Mouse (Mus musculus) MEL (cell line): ENCODE measurements around the gene Sorcs1.

Source experiments
- BHLHE40 ChIP-seq: IDR thresholded peaks from 2 replicates; pipeline ENCODE4 v1.6.1; 2012; ENCODE audit warnings: low read depth, mild to moderate bottlenecking, inconsistent platforms, low read length, improper control_type of control experiment, borderline replicate concordance
- CTCF ChIP-seq, 3 experiments: IDR thresholded peaks in 2 of 3; conservative IDR thresholded peaks in 1 of 3; 2 replicates each; pipeline ENCODE4 v1.5.1; 2011 to 2012; ENCODE audit warnings: low read length in 3 of 3, low read depth in 2 of 3, mild to moderate bottlenecking in 2 of 3, improper control_type of control experiment in 1 of 3, inconsistent platforms in 1 of 3, mixed read lengths in 1 of 3, moderate library complexity in 1 of 3; ENCODE audit not compliant: control insufficient read depth in 1 of 3, insufficient read depth in 1 of 3, poor library complexity in 1 of 3, severe bottlenecking in 1 of 3
- EP300 ChIP-seq, 2 experiments: IDR thresholded peaks; 2 replicates each; pipeline ENCODE4 v1.6.1; 2011; ENCODE audit warnings: improper control_type of control experiment in 2 of 2, low read length in 2 of 2, low read depth in 1 of 2, mild to moderate bottlenecking in 1 of 2
- HCFC1 ChIP-seq: IDR thresholded peaks from 2 replicates; pipeline ENCODE4 v1.6.1; 2012; ENCODE audit warnings: low read depth, mild to moderate bottlenecking, inconsistent platforms, low read length, improper control_type of control experiment, moderate library complexity
- MAFK ChIP-seq: IDR thresholded peaks from 2 replicates; pipeline ENCODE4 v1.6.1; 2011; ENCODE audit warnings: low read depth, mild to moderate bottlenecking, low read length, improper control_type of control experiment, borderline replicate concordance
- POLR2A ChIP-seq, 2 experiments: IDR thresholded peaks; 2 replicates each; pipeline ENCODE4 v1.6.1; 2011 to 2012; ENCODE audit warnings: low read length in 2 of 2, mild to moderate bottlenecking in 2 of 2, control low read depth in 1 of 2, improper control_type of control experiment in 1 of 2, low read depth in 1 of 2, moderate library complexity in 1 of 2; ENCODE audit not compliant: control insufficient read depth in 1 of 2, insufficient read depth in 1 of 2, poor library complexity in 1 of 2
- TAL1 ChIP-seq: IDR thresholded peaks from 2 replicates; pipeline ENCODE4 v1.6.1; 2012; ENCODE audit warnings: mild to moderate bottlenecking, inconsistent platforms, low read length, moderate library complexity, mixed read lengths

- no peak for TF ChIP-seq CTCF (IDR thresholded peaks at IDR 0.05 in 2 of 3, conservative IDR thresholded peaks at IDR 0.05 in 1 of 3; ENCODE audit: control insufficient read depth in 1 of 3, insufficient read depth in 1 of 3, low read depth in 2 of 3, low read length in 3 of 3, poor library complexity in 1 of 3, severe bottlenecking in 1 of 3)
- TF ChIP-seq EP300 (IDR thresholded peaks at IDR 0.05; ENCODE audit: low read depth in 1 of 2, low read length in 2 of 2) = no peak
- no peak for TF ChIP-seq HCFC1
- no peak for TF ChIP-seq POLR2A (IDR thresholded peaks at IDR 0.05; ENCODE audit: control insufficient read depth in 1 of 2, insufficient read depth in 1 of 2, low read depth in 1 of 2, low read length in 2 of 2, poor library complexity in 1 of 2)
- TF ChIP-seq MAFK = no peak
- no peak for TF ChIP-seq TAL1
- TF ChIP-seq BHLHE40 = no peak
These were observed 4.8 kb upstream of the Sorcs1 start for GRCm38 (mm10) chr19:50683277-50683676.
